Mouse (Mus musculus): Measurements from ENCODE around the gene Gatm. TPM values are rescaled to one million over a fixed set of nuclear protein-coding genes. Genes with fewer than 3 reads are reported as not detected.

Gatm gene
- polyA plus RNA-seq, 1 experiment: 13.5 TPM

DNA sequence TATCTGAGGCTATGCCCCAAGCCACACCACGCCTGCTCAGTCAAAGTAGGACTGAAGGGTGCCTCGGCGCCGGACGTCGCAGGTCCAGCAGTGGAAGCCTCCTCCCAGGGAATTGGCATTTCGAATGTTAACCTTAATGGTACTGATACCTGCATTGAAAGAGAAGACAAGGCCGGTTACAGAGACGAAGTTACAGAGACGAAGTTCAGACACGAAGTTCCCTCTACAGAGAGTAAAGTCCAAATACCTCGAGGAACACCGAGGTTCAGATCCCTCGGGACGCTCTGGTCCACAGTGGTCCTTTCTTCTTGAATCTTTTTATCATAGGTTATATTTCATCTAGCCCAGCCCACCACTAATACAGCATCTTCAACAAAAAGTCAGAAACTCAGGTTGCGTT lies 15.6 kb downstream of the Gatm start:
- 97% methylated on average over 16 of the region's 16 CpGs for WGBS
- no peak for DNase-seq
- H3K4me1 ChIP-seq (replicated peaks; ENCODE audit: control insufficient read depth, insufficient read depth, low read length): no peaks in the 10 kb centered on the region

DNA sequence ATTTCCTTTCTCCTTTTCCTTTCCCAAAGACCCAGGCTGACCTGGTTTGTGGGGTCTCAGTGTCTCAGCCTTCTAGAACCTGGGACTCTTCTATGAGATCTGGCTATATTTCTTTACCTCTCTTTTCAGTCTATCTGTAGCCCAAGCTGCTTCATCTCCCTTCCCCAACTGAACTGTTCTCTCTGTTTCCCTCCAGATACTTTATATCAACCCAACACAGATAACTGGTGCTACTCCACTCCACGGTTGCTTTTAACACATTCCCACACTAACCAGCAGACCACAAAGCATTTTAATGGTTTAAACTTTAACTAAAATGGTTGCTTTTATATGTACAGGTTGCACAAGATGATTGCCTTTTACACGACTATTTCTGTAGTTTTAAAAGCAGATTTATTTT lies 19.9 kb downstream of the Gatm start:
- no peak for TF ChIP-seq POLR2A (IDR thresholded peaks at IDR 0.05; ENCODE audit: control insufficient read depth, extremely low read depth, insufficient read depth, low read length, poor library complexity)
- TF ChIP-seq CTCF (IDR thresholded peaks at IDR 0.05; ENCODE audit: borderline replicate concordance, control insufficient read depth, extremely low read depth, insufficient read depth, low read length, poor library complexity): no peak
- no peak overlapping the region for H3K27ac ChIP-seq (ENCODE audit: control insufficient read depth, insufficient read depth, low read length)
- 53% methylated on average over 2 of the region's 2 CpGs for WGBS
- no peaks in the 10 kb centered on the region for H3K36me3 ChIP-seq (ENCODE audit: control insufficient read depth, insufficient read depth, low read length)
- no peaks in the 10 kb centered on the region for H3K27me3 ChIP-seq (ENCODE audit: control insufficient read depth, insufficient read depth, low read length)
- H3K4me1 ChIP-seq (replicated peaks; ENCODE audit: control insufficient read depth, insufficient read depth, low read length): no peaks in the 10 kb centered on the region
- no peak for DNase-seq
- H3K4me3 ChIP-seq (ENCODE audit: control insufficient read depth, insufficient read depth, low read length): no peak overlapping the region

More for the DNA sequence above, 15.6 kb downstream of the Gatm start:
- Histone ChIP-seq H3K4me3 (ENCODE audit: control insufficient read depth, insufficient read depth, low read length) (no peak overlapping the region), H3K27ac (ENCODE audit: control insufficient read depth, insufficient read depth, low read length) (no peak overlapping the region), H3K27me3 (ENCODE audit: control insufficient read depth, insufficient read depth, low read length) (no peaks in the 10 kb centered on the region), H3K36me3 (ENCODE audit: control insufficient read depth, insufficient read depth, low read length) (no peaks in the 10 kb centered on the region)
- TF ChIP-seq POLR2A (IDR thresholded peaks at IDR 0.05; ENCODE audit: control insufficient read depth, extremely low read depth, insufficient read depth, low read length, poor library complexity) (no peak), CTCF (IDR thresholded peaks at IDR 0.05; ENCODE audit: borderline replicate concordance, control insufficient read depth, extremely low read depth, insufficient read depth, low read length, poor library complexity) (no peak)

DNA sequence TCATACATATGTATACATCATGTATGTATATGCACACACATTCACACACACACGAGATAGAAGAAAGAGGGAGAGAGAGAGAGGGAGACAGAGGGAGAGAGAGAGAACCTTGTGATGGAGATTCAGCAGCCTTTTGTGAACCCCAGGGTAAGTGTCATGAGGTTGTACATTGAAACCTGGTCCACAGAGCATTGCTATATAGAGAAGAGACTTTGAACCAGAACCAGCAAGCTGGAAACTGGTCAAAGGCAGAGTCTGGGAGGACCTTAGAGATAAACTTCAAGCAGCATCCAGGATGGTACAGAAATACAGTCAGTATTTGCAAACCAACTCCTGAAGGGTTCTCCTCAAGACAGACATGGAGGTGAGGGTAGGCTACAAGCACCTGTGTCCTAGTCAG lies 20.8 kb downstream of the Gatm start:
- TF ChIP-seq POLR2A (IDR thresholded peaks at IDR 0.05; ENCODE audit: control insufficient read depth, extremely low read depth, insufficient read depth, low read length, poor library complexity): no peak
- no peak for TF ChIP-seq CTCF (IDR thresholded peaks at IDR 0.05; ENCODE audit: borderline replicate concordance, control insufficient read depth, extremely low read depth, insufficient read depth, low read length, poor library complexity)
- Histone ChIP-seq H3K4me3 (ENCODE audit: control insufficient read depth, insufficient read depth, low read length) (no peak overlapping the region), H3K27ac (ENCODE audit: control insufficient read depth, insufficient read depth, low read length) (no peak overlapping the region), H3K27me3 (ENCODE audit: control insufficient read depth, insufficient read depth, low read length) (no peaks in the 10 kb centered on the region), H3K4me1 (replicated peaks; ENCODE audit: control insufficient read depth, insufficient read depth, low read length) (no peaks in the 10 kb centered on the region), H3K36me3 (ENCODE audit: control insufficient read depth, insufficient read depth, low read length) (no peaks in the 10 kb centered on the region)
- 82% methylated on average over 1 of the region's 1 CpGs for WGBS
- DNase-seq: no peak

DNA sequence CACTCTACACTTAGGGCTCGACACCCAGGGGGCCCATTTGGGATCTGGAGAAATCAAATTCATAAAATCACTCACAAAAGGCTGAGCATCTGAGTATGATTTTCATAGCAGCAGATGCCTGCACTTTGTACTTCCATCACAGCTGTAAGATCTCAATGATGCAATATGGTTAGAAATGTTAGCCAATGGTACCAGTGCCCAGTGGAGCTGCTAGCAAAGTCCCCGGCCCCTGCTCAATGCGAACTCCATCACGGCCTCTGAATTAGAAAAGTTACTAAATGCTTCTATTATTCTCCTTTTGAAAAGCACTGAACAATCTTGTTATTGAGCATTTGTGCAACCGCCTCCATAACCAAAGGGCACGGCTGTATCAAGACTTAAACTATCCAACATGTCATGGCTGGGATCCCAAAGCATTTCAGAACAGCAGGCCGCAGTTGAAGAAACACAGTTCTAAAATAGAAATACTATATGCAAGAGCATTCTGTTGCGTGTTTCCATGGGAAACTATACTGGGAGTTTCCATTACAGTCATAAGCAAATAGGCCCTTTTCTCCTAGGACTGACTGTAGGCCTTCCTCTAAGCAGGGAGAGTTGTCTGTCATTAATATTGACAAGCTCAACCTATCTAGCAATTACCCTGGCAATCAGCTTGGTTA lies 23.1 kb downstream of the Gatm start:
- Histone ChIP-seq H3K36me3 (ENCODE audit: control insufficient read depth, insufficient read depth, low read length) (no peaks in the 10 kb centered on the region), H3K27ac (ENCODE audit: control insufficient read depth, insufficient read depth, low read length) (no peak overlapping the region), H3K27me3 (ENCODE audit: control insufficient read depth, insufficient read depth, low read length) (no peaks in the 10 kb centered on the region), H3K4me1 (replicated peaks; ENCODE audit: control insufficient read depth, insufficient read depth, low read length) (no peaks in the 10 kb centered on the region), H3K4me3 (ENCODE audit: control insufficient read depth, insufficient read depth, low read length) (no peak overlapping the region)
- TF ChIP-seq CTCF (IDR thresholded peaks at IDR 0.05; ENCODE audit: borderline replicate concordance, control insufficient read depth, extremely low read depth, insufficient read depth, low read length, poor library complexity) (no peak), POLR2A (IDR thresholded peaks at IDR 0.05; ENCODE audit: control insufficient read depth, extremely low read depth, insufficient read depth, low read length, poor library complexity) (no peak)
- no peak for DNase-seq
- 98% methylated on average over 8 of the region's 8 CpGs for WGBS

DNA sequence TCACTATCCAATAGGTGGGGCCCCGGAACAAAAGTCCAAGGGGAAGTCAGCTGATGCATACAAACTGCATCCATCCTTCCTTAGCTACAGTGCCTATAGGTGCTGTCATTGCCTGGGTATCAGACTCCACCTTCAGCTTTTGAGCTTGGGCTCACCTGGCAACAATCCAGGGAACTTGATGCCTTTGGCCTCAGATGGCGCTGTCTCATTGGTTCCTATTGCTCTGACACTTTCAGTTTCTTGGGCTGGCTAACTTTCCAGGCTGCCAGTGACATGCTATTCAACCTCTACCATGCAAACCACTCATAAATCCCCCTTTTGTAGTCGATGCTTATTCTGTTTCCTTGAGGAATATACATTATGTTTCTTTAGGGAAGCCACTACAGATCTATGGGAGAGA lies 24.8 kb downstream of the Gatm start:
- 63% methylated on average over 3 of the region's 3 CpGs for WGBS
- no peaks in the 10 kb centered on the region for H3K4me1 ChIP-seq (replicated peaks; ENCODE audit: control insufficient read depth, insufficient read depth, low read length)
- no peaks in the 10 kb centered on the region for H3K36me3 ChIP-seq (ENCODE audit: control insufficient read depth, insufficient read depth, low read length)
- no peak for TF ChIP-seq CTCF (IDR thresholded peaks at IDR 0.05; ENCODE audit: borderline replicate concordance, control insufficient read depth, extremely low read depth, insufficient read depth, low read length, poor library complexity)
- TF ChIP-seq POLR2A (IDR thresholded peaks at IDR 0.05; ENCODE audit: control insufficient read depth, extremely low read depth, insufficient read depth, low read length, poor library complexity): no peak
- H3K27me3 ChIP-seq (ENCODE audit: control insufficient read depth, insufficient read depth, low read length): no peaks in the 10 kb centered on the region
- no peak for DNase-seq
- H3K27ac ChIP-seq (ENCODE audit: control insufficient read depth, insufficient read depth, low read length): no peak overlapping the region
- H3K4me3 ChIP-seq (ENCODE audit: control insufficient read depth, insufficient read depth, low read length): no peak overlapping the region

DNA sequence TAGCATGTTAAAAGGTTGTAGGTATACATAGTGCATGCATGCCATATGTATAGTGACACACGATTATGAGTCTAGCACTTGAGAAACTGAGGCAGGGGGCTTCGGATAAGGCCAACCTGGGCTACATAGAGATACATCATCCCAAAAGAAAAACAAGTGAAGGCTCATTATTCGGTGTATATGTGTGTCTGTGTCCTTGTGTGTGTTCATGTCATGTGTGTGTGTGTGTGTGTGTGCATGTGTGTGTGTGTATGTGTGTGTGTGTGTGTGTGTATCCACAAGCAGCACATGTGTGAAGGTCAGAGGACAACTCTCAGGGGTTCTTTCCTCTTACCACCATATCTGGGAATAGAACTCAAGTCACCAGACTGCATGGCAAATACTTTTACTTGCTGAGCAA lies 28.8 kb downstream of the Gatm start:
- Histone ChIP-seq H3K4me1 (replicated peaks; ENCODE audit: control insufficient read depth, insufficient read depth, low read length) (no peaks in the 10 kb centered on the region), H3K4me3 (ENCODE audit: control insufficient read depth, insufficient read depth, low read length) (no peak overlapping the region), H3K27me3 (ENCODE audit: control insufficient read depth, insufficient read depth, low read length) (no peaks in the 10 kb centered on the region), H3K27ac (ENCODE audit: control insufficient read depth, insufficient read depth, low read length) (no peak overlapping the region), H3K36me3 (ENCODE audit: control insufficient read depth, insufficient read depth, low read length) (no peaks in the 10 kb centered on the region)
- DNase-seq: no peak
- 95% methylated on average over 3 of the region's 3 CpGs for WGBS
- TF ChIP-seq CTCF (IDR thresholded peaks at IDR 0.05; ENCODE audit: borderline replicate concordance, control insufficient read depth, extremely low read depth, insufficient read depth, low read length, poor library complexity): no peak
- TF ChIP-seq POLR2A (IDR thresholded peaks at IDR 0.05; ENCODE audit: control insufficient read depth, extremely low read depth, insufficient read depth, low read length, poor library complexity): no peak

All from thymus, adult 2 months (tissue).